Mouse (Mus musculus) heart, embryonic 10.5 days (tissue): Measurements from ENCODE around the gene Cldn19. TPM values are rescaled to one million over a fixed set of nuclear protein-coding genes. Genes with fewer than 3 reads are reported as not detected.
"Not testable (repeated sequence)": the region's sequence is repeated elsewhere in the genome, so short reads cannot be mapped to it uniquely, and the experiment has no call there.

ENCODE experiments used
- DNase-seq: peaks from one replicate; pipeline ENCODE4 v3.0.0-alpha.2; 2017; ENCODE audit warnings: low spot score
- H3K27ac ChIP-seq: fragments of 300-500 bp; sonication (generic); 2 replicates; pipeline ENCODE4 v1.5.1; 2016; ENCODE audit warnings: mild to moderate bottlenecking
- H3K27me3 ChIP-seq: fragments of 300-500 bp; sonication (generic); 2 replicates; pipeline ENCODE4 v1.6.1; 2016; ENCODE audit warnings: mild to moderate bottlenecking; ENCODE audit not compliant: poor library complexity, insufficient read depth, severe bottlenecking
- H3K36me3 ChIP-seq: fragments of 300-500 bp; sonication (generic); 2 replicates; pipeline ENCODE4 v1.6.1; 2016; ENCODE audit warnings: mild to moderate bottlenecking, moderate library complexity
- H3K4me1 ChIP-seq: fragments of 300-500 bp; sonication (generic); 2 replicates; pipeline ENCODE4 v1.6.1; 2016; ENCODE audit warnings: mild to moderate bottlenecking
- H3K4me3 ChIP-seq: fragments of 300-500 bp; sonication (generic); 2 replicates; pipeline ENCODE4 v1.5.1; 2016; ENCODE audit warnings: mild to moderate bottlenecking, moderate library complexity
- H3K9me3 ChIP-seq: fragments of 300-500 bp; sonication (generic); 2 replicates; pipeline ENCODE4 v1.6.1; 2016; ENCODE audit warnings: mild to moderate bottlenecking, moderate library complexity
- WGBS: fragments of 180-500 bp; shearing (Covaris S2); methylation state at CpG from one replicate; pipeline ENCODE4 v1.1.7; 2016; 5-methylcytosine and 5-hydroxymethylcytosine counted together
- polyA plus RNA-seq: library from polyadenylated mRNA; unstranded; fragments of >200 nt; fragmentation: Nextera tagmentation; extraction: Ambion mirVana; gene quantifications from 2 replicates; pipeline ENCODE4 v1.2.1, GENCODE M21; 2016

Cldn19 gene
- polyA plus RNA-seq, 1 experiment from 2014 or later: not detected

DNA sequence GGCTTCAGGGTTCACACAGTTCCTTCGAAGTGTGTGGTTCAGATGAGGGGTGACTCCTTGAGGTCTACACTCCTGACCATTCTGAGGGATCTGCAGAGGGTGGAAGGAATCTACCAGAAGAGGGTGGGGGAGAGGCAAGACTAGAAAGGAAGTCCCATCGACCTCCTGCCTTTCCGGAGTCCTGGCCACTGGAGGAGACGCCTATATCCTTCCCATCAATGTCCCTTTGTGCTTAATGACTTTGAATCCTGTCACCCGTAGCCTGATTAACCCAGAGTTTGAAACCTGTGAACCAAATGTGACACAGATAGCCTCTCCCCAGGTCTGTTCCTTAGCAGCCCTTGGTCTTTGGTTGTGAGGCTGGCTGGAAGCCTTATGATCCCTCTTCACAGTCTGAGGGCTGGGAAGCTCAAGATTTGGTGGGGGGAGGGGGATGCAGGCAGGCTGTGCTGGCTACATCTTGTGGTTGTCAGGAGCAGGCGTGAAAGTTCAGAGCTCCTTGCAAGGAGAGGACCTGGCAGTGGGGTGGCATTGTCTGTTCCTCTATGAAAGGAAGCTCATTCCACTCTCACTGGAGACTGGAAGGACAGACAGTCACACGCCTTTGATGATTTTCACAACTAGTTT lies 6.0 kb downstream of the Cldn19 start:
- H3K27me3 ChIP-seq: peaks cover 6% of the 10 kb centered on the region; the same call in 1 of the 2 replicates
- H3K4me3 ChIP-seq: no peak overlapping the region
- H3K4me1 ChIP-seq: peaks cover 19% of the 10 kb centered on the region
- no peaks in the 10 kb centered on the region for H3K36me3 ChIP-seq
- 35% methylated on average over 7 of the region's 7 CpGs for WGBS
- DNase-seq: no peak
- H3K9me3 ChIP-seq: no peaks in the 10 kb centered on the region
- no peak overlapping the region for H3K27ac ChIP-seq

DNA sequence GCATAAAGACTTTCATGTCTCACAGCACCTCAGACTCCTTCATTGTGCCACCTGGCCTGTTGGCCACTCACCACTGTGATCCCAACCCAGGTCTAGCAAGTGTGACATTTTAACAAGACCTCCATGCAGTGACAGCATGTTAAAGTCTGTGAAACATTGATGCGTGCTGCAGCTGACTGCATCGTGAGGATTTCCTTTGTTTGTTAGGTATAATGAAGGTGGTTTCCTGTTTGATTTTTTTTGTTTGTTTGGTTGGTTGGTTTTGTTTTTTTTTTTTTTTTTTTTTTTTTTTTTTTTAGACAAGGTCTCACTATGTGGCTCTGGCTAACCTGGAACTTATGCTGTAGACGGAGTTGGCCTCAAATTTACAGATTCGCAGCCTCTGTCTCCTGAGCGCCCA lies 7.3 kb downstream of the Cldn19 start:
- H3K4me3 ChIP-seq: no peak overlapping the region
- no peak for DNase-seq
- no peaks in the 10 kb centered on the region for H3K9me3 ChIP-seq
- no peaks in the 10 kb centered on the region for H3K36me3 ChIP-seq
- H3K4me1 ChIP-seq: peaks cover 19% of the 10 kb centered on the region
- WGBS: 84% methylated on average over 5 of the region's 5 CpGs
- H3K27me3 ChIP-seq: peaks cover 6% of the 10 kb centered on the region; the same call in 1 of the 2 replicates
- no peak overlapping the region for H3K27ac ChIP-seq

GRCm38 (mm10) chr4:119263459-119263858 lies 8.2 kb downstream of the Cldn19 start:
- Histone ChIP-seq H3K36me3 (peaks cover 3% of the 10 kb centered on the region; the same call in 1 of the 2 replicates), H3K4me1 (peaks cover 19% of the 10 kb centered on the region), H3K27ac (no peak overlapping the region), H3K9me3 (no peaks in the 10 kb centered on the region), H3K27me3 (peaks cover 4% of the 10 kb centered on the region; the same call in 1 of the 2 replicates), H3K4me3 (no peak overlapping the region)
- WGBS: 59% methylated on average over 3 of the region's 3 CpGs
- DNase-seq: no peak

DNA sequence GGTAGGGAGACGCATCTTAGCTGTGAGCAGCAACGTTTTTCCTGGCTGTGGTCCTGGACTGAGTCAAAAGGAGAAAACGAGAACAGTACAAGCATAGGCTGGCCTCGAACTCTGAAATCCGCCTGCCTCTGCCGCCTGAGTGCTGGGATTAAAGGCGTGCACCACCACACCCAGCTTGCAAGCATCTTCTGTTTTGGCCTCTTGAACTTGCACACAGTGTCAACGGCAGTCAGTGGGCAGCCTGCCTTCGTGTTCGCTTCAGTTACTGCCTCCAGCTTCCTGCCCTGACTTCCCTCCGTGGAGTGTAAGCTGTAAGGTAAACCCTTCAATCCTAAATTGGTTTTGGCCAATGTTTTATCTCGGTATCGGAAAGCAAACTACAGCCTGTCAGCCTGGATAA lies 11.4 kb downstream of the Cldn19 start:
- Histone ChIP-seq H3K4me3 (no peak overlapping the region), H3K27ac (no peak overlapping the region), H3K27me3 (no peaks in the 10 kb centered on the region), H3K4me1 (no peaks in the 10 kb centered on the region), H3K36me3 (peaks cover 24% of the 10 kb centered on the region), H3K9me3 (no peaks in the 10 kb centered on the region)
- 69% methylated on average over 13 of the region's 13 CpGs for WGBS
- no peak for DNase-seq

DNA sequence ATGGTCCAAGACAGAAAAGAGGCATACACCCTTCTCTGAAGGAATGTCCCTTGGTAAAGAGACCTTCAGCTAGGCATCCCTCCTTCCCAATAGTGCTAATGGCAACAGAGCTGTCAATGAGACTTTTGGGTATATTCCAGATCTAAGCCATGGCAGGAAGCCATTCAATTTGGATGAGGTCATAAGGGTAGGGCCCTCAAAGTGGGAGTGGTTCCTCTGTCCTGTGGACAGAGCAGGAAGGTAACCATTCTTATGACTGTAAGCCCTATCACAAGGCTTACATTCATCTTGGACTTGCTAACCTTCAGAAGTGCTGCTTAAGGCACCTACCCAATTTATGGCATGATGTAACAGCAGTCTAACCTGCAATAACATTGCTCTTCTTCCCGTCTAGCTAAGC lies 19.4 kb downstream of the Cldn19 start:
- 79% methylated on average over 1 of the region's 1 CpGs for WGBS
- no peak for DNase-seq
- Histone ChIP-seq H3K4me1 (no peaks in the 10 kb centered on the region; the same call in 1 of the 2 replicates), H3K4me3 (no peak overlapping the region), H3K27me3 (no peaks in the 10 kb centered on the region), H3K9me3 (no peaks in the 10 kb centered on the region), H3K27ac (no peak overlapping the region), H3K36me3 (peaks cover 96% of the 10 kb centered on the region)

DNA sequence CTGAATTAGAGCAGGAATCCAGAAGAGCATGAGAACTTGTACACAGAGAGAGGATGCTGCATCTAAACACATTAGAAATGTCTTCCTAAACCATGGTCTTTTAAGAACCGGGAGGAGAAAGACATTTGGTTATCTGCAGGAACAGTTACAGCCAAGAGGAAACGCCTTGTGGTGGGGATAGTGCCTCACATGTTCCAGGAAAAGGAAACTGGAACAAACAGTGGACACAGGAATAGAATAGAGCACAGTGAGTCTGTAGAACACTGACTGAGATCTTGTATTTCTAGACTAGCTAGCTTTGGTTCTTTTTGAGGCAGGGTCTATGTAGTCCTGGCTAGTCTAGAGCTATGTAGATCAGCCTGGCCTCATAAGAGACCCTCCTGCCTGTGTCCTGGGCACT lies 20.0 kb downstream of the Cldn19 start:
- Histone ChIP-seq H3K9me3 (no peaks in the 10 kb centered on the region), H3K27ac (no peak overlapping the region), H3K4me1 (no peaks in the 10 kb centered on the region; the same call in 1 of the 2 replicates), H3K27me3 (no peaks in the 10 kb centered on the region), H3K4me3 (no peak overlapping the region), H3K36me3 (peaks cover 95% of the 10 kb centered on the region)
- no peak for DNase-seq
- 62% methylated on average over 2 of the region's 2 CpGs for WGBS

DNA sequence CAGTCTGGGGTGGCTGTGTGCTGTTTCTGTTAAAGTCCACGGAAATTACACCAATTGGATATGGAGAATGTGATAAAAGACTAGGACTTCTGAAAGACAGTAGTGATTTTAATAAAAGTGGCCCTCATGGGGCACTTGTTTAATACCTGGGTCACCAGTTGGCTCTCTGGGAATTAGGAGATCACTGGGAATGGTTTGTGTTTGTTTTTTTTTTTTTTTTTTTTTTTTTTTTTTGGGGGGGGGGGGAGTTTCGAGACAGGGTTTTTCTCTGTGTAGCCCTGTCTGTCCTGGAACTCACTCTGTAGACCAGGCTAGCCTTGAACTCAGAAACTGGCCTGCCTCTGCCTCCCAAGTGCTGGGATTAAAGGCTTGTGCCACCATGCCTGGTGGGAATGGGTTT lies 20.5 kb downstream of the Cldn19 start:
- no peak overlapping the region for H3K4me3 ChIP-seq
- WGBS: 51% methylated on average over 2 of the region's 2 CpGs
- no peaks in the 10 kb centered on the region for H3K27me3 ChIP-seq
- no peak for DNase-seq
- H3K9me3 ChIP-seq: no peaks in the 10 kb centered on the region
- H3K27ac ChIP-seq: no peak overlapping the region
- peaks cover 94% of the 10 kb centered on the region for H3K36me3 ChIP-seq
- H3K4me1 ChIP-seq: no peaks in the 10 kb centered on the region; the same call in 1 of the 2 replicates

DNA sequence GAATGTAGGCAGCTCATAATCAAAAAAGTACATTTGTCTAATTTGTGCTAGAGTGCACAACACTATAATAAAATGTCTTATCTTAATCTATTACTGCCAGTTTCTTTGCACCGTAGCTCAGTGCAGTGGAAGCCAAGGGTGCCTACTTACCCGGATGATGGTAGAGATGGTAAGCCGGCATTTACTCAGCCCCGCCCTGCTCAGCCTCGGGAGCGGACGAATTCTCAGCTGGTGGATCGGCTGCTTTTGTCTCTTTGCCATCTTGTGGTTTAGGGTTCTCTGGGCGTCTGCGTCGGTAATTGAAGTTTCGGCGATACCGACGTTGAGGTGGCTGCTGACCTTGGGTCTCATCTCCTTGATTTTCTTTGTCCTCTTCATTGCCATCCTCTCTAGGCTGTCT lies 23.6 kb downstream of the Cldn19 start:
- DNase-seq, H3K4me1 ChIP-seq, H3K27ac ChIP-seq, H3K27me3 ChIP-seq, H3K4me3 ChIP-seq, H3K9me3 ChIP-seq: not testable (repeated sequence)
- peaks cover 94% of the 10 kb centered on the region for H3K36me3 ChIP-seq
- 91% methylated on average over 15 of the region's 15 CpGs for WGBS

- Histone ChIP-seq H3K4me1 (peaks cover 4% of the 10 kb centered on the region), H3K27me3 (no peaks in the 10 kb centered on the region), H3K4me3 (no peak overlapping the region), H3K9me3 (no peaks in the 10 kb centered on the region), H3K27ac (no peak overlapping the region), H3K36me3 (peaks cover 71% of the 10 kb centered on the region)
- 85% methylated on average over 1 of the region's 1 CpGs for WGBS
- no peak for DNase-seq
Measured at GRCm38 (mm10) chr4:119284861-119285260, 29.6 kb downstream of the Cldn19 start.

DNA sequence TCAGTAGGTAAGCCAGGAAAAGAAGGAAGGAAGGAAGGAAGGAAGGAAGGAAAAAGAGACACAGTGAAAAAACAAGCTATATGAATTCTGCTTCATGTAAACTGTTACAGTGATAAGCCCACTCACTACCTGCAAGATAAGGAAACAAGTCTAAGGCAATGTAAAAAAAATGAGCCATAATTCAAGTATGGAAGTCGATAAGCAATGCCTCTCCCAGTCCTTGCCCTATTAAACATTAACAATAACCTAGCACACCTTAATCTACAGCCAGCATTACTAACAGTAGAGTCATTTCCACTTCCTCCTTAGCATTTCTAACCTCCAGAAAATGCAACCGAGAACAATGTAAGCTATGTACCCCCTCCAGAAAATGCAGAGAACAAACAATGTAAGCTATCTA lies 30.1 kb downstream of the Cldn19 start:
- DNase-seq: no peak
- H3K27ac ChIP-seq: no peak overlapping the region
- 70% methylated on average over 2 of the region's 2 CpGs for WGBS
- H3K27me3 ChIP-seq: no peaks in the 10 kb centered on the region
- no peak overlapping the region for H3K4me3 ChIP-seq
- peaks cover 69% of the 10 kb centered on the region for H3K36me3 ChIP-seq
- no peaks in the 10 kb centered on the region for H3K9me3 ChIP-seq
- H3K4me1 ChIP-seq: peaks cover 6% of the 10 kb centered on the region

GRCm38 (mm10) chr4:119291921-119292320 lies 36.7 kb downstream of the Cldn19 start:
- Histone ChIP-seq H3K9me3 (no peaks in the 10 kb centered on the region), H3K27ac (no peak overlapping the region), H3K4me1 (peaks cover 16% of the 10 kb centered on the region), H3K36me3 (peaks cover 23% of the 10 kb centered on the region), H3K27me3 (no peaks in the 10 kb centered on the region), H3K4me3 (peak overlapping the region; percentile 96)
- WGBS: 91% methylated on average over 1 of the region's 1 CpGs
- DNase-seq: no peak

DNA sequence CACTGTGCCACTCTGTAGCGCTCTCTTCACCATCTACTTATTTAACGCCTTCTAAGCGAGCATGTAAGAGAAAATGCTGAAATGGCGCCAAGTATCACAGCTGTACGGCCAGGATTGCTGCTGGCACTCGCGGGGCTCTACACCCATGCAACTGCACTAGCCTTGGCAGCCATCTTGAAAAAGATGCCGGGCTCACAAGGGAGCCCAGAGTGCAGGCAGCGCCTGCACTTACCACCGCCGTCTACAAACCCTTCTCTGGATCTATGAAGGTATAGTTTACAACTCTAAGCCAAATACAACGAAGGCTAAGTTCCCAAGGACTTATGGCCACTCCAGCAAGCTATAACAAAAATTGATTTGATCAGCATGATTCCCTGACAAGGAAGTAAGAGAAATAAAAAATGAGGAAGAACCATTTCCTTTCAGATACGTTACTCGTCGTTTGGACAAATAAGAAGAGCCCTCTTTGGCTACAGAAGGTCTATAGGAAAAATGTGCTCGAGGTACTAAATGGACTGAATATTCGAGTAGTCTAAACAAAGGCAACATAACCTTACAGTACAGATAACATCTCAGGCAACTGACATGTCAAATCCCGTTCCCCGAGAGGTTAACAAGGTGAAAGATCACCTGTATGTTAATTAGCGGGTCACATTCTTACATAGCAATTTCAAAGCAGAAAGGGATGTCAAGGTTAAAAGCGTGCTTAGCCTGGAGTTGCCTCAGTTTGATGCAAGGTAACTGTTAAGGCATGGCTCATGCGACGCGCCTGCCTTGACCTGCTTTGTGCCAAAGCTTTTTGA lies 37.8 kb downstream of the Cldn19 start:
- H3K27ac ChIP-seq: peak overlapping the region; percentile 99
- H3K36me3 ChIP-seq: peaks cover 22% of the 10 kb centered on the region
- no peaks in the 10 kb centered on the region for H3K27me3 ChIP-seq
- WGBS: 2% methylated on average over 24 of the region's 24 CpGs
- H3K4me3 ChIP-seq: peak overlapping the region; percentile 96
- H3K9me3 ChIP-seq: no peaks in the 10 kb centered on the region
- H3K4me1 ChIP-seq: peaks cover 12% of the 10 kb centered on the region
- DNase-seq: no peak

DNA sequence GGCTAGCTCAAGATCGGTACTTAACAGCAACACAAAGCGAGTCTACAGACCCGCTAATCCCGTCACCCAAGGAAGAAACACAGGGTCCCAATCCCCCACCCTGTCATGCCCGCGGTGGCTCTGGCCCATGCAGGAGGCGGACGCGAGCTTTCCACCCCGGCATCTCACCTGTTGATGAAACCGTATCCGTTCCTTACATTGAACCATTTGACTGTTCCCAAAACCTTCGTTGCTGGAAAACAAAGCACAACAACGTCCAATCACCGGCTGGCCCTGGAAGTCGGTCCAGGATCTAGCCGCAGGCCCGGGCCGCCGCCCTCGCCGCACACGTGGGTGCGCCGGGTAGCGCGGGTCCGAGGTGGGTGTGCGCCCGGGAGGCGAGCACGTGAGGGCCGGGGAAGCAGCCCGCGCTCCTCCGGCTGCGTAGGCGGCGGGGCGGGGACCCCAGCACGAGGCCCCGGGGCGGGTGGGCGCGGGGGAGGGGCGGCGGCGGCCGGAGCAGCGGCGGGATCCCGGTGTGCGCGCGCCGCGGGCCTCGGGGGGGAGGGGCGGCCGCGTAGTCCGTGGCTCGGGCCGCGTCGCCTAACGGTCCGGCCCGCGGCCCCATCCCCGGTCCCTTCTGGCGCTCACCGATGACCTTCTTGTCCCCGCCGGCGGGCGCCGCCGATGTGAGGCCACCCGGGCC lies 38.5 kb downstream of the Cldn19 start:
- H3K36me3 ChIP-seq: peaks cover 21% of the 10 kb centered on the region
- no peaks in the 10 kb centered on the region for H3K9me3 ChIP-seq
- peak overlapping the region; percentile 99 for H3K27ac ChIP-seq
- no peaks in the 10 kb centered on the region for H3K27me3 ChIP-seq
- DNase-seq: peak; percentile 82
- H3K4me3 ChIP-seq: peak overlapping the region; percentile 96
- peaks cover 12% of the 10 kb centered on the region for H3K4me1 ChIP-seq
- under 1% methylated on average over 74 of the region's 80 CpGs for WGBS
